Mouse (Mus musculus) limb, embryonic 10.5 days (tissue): ENCODE measurements at regions not wholly inside any gene's neighbourhood (a gene's known extent, or its start where the extent isn't known, plus 50 kb on each side); places are given as distances from the start of the nearest gene placed in this dataset.

Experiments used
- DNase-seq: peaks from one replicate; pipeline ENCODE4 v3.0.0-alpha.2; 2017; ENCODE audit warnings: low spot score
- H3K27ac ChIP-seq: fragments of 300-500 bp; sonication (generic); 2 replicates; pipeline ENCODE4 v1.5.1; 2016; ENCODE audit warnings: mild to moderate bottlenecking
- H3K27me3 ChIP-seq: fragments of 300-500 bp; sonication (generic); 2 replicates; pipeline ENCODE4 v1.6.1; 2016; ENCODE audit warnings: low read depth, mild to moderate bottlenecking; ENCODE audit not compliant: poor library complexity, severe bottlenecking
- H3K36me3 ChIP-seq: fragments of 300-500 bp; sonication (generic); 2 replicates; pipeline ENCODE4 v1.6.1; 2016; ENCODE audit warnings: mild to moderate bottlenecking, moderate library complexity
- H3K4me1 ChIP-seq: fragments of 300-500 bp; sonication (generic); 2 replicates; pipeline ENCODE4 v1.6.1; 2016
- H3K4me3 ChIP-seq: fragments of 300-500 bp; sonication (generic); 2 replicates; pipeline ENCODE4 v1.5.1; 2016; ENCODE audit warnings: mild to moderate bottlenecking, moderate library complexity
- H3K9me3 ChIP-seq: fragments of 300-500 bp; sonication (generic); replicated peaks from 2 replicates; pipeline ENCODE4 v1.6.1; 2016; ENCODE audit warnings: mild to moderate bottlenecking
- WGBS: fragments of 180-500 bp; shearing (Covaris S2); methylation state at CpG from one replicate; pipeline ENCODE4 v1.1.7; 2016; 5-methylcytosine and 5-hydroxymethylcytosine counted together

DNA sequence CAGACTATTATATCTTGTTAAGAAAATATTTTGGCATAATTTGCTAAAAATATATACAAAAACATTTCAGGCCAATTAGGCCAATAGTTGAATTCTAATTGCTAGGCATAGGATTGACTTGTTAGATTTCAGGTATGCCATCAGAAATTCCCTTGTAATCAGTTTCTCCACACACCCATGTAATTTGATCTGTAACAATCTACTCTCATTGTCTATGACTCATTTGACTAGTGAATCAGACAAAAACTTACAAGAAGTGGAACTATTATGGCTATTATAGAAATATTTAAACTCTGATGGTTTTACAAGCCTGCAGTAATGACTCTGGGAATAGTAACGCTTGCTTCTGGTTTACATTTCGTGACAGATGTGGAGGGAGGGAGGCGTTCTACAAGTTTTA is 338.9 kb upstream of the Ptbp2 start:
- no peak overlapping the region for H3K4me3 ChIP-seq

DNA sequence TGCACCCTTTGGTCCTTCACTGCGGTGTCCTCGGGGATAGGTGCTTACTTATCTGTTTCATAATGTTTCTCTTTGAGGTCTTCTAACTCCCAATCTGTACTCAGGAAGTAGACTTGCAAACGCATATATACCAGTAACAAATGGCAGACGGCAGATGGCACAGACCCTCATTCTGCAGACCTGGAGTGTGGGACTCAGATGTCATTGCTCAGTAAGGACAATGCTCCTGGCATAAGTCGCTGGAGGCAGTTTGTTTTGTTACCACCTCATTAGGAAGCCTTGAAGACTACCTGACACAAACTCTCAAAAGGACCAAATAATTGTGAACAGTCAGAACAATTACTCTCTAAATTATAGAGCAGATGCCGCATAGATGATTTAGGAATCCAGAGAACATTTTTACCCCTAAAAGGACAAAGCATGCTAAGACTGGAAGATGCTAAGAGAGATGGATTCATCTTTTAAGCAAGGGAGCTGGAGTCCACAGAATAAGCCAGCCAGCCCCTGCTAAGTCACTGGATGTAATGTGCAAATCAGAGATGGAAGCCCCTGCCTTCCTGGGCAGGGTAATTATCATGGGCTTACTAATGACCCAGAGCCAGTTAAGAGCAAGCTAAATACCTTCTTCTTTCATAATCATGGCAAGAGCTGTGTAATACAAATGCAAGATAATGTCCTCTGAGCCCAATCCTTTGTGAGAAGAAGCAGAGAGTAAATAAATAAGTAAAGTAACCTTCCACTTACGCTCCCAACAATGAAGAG is 299.1 kb upstream of the Ptbp2 start:
- no peak overlapping the region for H3K27ac ChIP-seq
- H3K36me3 ChIP-seq, result no peaks in the 10 kb centered on the region
- 70% methylated on average over 7 of the region's 7 CpGs for whole genome bisulfite sequencing
- H3K27me3 ChIP-seq, result no peaks in the 10 kb centered on the region
- DNase-seq, result no peak
- H3K9me3 ChIP-seq, result no peaks in the 10 kb centered on the region
- no peak overlapping the region for H3K4me3 ChIP-seq
- no peaks in the 10 kb centered on the region for H3K4me1 ChIP-seq

More for the DNA sequence above, 338.9 kb upstream of the Ptbp2 start:
- Histone ChIP-seq H3K36me3 (no peaks in the 10 kb centered on the region), H3K9me3 (no peaks in the 10 kb centered on the region), H3K27me3 (no peaks in the 10 kb centered on the region), H3K27ac (no peak overlapping the region), H3K4me1 (no peaks in the 10 kb centered on the region)
- WGBS, result 92% methylated on average over 3 of the region's 3 CpGs
- no peak for DNase-seq

DNA sequence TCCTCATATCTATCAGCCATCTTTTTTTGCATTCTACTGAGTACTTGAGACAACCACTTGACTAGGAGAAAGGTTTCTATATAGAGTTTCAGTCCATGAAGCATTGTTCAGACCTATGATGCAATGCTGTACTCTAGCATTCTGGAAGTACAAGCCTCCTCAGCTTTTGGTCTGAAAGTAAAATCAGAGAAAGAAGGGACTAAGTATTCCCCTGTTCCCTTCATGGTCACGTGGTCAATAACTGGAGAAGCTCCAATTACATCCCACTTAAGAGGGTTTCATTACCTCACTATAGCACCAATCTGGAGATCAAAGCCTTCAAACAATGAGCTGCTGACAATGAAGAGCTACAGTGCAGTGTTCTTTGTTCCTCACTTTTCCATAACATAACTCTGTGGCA is 289.3 kb upstream of the Ptbp2 start:
- DNase-seq, result no peak
- Histone ChIP-seq H3K27ac (no peak overlapping the region), H3K36me3 (no peaks in the 10 kb centered on the region), H3K4me1 (no peaks in the 10 kb centered on the region), H3K27me3 (no peaks in the 10 kb centered on the region), H3K4me3 (no peak overlapping the region), H3K9me3 (no peaks in the 10 kb centered on the region)
- 13% methylated on average over 1 of the region's 1 CpGs for WGBS

DNA sequence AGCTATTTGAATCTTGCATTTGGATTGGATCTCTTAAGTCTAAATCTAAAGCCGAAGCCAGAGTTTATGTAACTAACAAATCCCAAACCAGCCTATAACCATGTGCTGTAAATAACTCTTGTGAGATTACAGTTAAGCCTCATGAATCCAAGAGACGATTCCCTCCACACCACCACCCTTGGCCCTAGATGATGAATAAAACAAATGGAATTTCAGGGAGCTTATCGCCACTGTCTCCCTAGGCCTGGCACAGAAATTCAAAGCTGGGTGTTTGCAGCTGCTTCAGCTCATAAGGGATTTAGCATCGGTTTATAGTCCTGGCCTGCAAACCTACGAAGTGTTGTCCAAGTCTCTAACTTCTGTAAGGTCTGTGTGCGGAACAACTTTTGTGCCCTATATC is 281.4 kb upstream of the Ptbp2 start:
- no peak for DNase-seq
- WGBS, result 94% methylated on average over 6 of the region's 6 CpGs

DNA sequence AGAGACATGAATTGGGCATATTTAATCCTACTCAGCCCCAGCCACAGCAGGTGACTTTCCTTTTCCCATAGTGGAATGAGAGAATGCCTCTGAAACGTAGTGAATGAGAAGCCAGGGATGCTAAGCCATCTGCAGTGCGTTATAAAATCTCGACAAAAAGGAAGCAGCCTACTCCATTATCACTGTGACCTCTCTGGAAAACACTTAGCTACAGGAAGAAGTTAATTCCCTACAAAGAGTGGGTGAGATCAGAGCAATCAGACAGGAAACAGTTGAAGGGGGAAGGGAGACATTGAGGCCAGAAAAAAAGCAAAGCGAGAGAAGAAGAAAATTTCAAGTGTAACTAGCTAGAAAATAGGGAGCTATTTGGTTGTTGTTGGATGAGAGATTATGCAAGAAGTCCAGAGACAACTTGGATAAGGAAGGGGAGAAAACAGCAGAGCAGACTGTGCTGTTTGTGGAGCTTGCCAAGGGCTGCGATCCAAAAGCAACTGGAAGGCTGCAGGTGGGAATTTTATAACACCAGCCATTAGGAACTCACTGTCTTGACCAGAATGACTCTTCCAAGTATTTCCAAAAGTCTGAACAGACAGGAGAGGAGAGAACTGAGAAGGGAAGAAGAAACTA is 280.7 kb upstream of the Ptbp2 start:
- H3K9me3 ChIP-seq, result no peaks in the 10 kb centered on the region
- WGBS, result 21% methylated on average over 5 of the region's 5 CpGs
- no peak overlapping the region for H3K4me3 ChIP-seq
- no peak overlapping the region for H3K27ac ChIP-seq
- H3K27me3 ChIP-seq, result no peaks in the 10 kb centered on the region
- peaks cover 7% of the 10 kb centered on the region for H3K4me1 ChIP-seq
- DNase-seq, result no peak
- no peaks in the 10 kb centered on the region for H3K36me3 ChIP-seq

More for the DNA sequence above, 281.4 kb upstream of the Ptbp2 start:
- H3K27ac ChIP-seq, result no peak overlapping the region
- H3K36me3 ChIP-seq, result no peaks in the 10 kb centered on the region
- H3K4me1 ChIP-seq, result peaks cover 7% of the 10 kb centered on the region
- no peaks in the 10 kb centered on the region for H3K9me3 ChIP-seq
- no peaks in the 10 kb centered on the region for H3K27me3 ChIP-seq
- H3K4me3 ChIP-seq, result no peak overlapping the region

DNA sequence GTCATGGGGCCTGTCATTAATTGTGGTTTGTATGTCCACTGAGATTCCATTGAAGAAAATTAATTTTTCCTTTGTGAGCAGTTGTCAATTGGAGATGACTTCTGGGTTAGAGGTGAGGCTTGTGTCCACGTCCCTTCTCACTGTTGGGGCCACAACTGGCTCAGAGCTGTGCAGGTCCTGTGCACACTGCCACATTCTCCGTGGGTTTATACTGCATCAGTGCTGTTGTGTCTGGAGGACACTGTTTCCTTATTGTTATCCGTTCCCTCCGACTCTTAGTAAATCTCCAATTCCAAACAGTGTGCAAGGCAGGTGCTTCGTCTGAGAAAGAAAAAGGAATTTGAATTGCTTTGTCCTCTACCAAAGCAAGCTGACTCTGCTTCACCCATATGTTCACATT is 278.0 kb upstream of the Ptbp2 start:
- H3K9me3 ChIP-seq, result no peaks in the 10 kb centered on the region
- H3K36me3 ChIP-seq, result no peaks in the 10 kb centered on the region
- 88% methylated on average over 5 of the region's 5 CpGs for WGBS
- H3K4me3 ChIP-seq, result no peak overlapping the region
- H3K4me1 ChIP-seq, result peaks cover 7% of the 10 kb centered on the region
- DNase-seq, result no peak
- no peak overlapping the region for H3K27ac ChIP-seq
- no peaks in the 10 kb centered on the region for H3K27me3 ChIP-seq

DNA sequence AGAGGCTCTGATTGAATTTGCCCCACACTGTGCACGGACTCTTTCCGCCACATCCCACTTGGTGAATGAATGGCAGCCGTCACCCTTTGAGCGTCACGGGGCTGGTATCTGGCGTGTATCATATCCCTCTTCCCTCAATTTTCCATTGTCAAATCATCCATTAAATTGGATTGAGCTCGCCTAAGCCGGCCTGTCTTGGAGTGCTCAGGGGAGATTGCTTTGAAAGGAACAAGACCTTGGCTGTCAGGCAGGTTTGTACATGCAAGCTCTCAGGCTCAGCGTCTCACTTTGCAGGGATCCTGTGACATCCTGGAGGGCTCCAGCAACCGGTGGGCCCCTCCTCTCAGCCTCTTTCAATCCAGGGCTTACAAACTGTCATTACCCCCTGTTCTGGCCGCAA is 275.7 kb upstream of the Ptbp2 start:
- Histone ChIP-seq H3K27ac (no peak overlapping the region), H3K36me3 (no peaks in the 10 kb centered on the region), H3K4me1 (peaks cover 10% of the 10 kb centered on the region), H3K27me3 (no peaks in the 10 kb centered on the region), H3K9me3 (no peaks in the 10 kb centered on the region), H3K4me3 (no peak overlapping the region)
- no peak for DNase-seq
- WGBS, result 56% methylated on average over 11 of the region's 11 CpGs

DNA sequence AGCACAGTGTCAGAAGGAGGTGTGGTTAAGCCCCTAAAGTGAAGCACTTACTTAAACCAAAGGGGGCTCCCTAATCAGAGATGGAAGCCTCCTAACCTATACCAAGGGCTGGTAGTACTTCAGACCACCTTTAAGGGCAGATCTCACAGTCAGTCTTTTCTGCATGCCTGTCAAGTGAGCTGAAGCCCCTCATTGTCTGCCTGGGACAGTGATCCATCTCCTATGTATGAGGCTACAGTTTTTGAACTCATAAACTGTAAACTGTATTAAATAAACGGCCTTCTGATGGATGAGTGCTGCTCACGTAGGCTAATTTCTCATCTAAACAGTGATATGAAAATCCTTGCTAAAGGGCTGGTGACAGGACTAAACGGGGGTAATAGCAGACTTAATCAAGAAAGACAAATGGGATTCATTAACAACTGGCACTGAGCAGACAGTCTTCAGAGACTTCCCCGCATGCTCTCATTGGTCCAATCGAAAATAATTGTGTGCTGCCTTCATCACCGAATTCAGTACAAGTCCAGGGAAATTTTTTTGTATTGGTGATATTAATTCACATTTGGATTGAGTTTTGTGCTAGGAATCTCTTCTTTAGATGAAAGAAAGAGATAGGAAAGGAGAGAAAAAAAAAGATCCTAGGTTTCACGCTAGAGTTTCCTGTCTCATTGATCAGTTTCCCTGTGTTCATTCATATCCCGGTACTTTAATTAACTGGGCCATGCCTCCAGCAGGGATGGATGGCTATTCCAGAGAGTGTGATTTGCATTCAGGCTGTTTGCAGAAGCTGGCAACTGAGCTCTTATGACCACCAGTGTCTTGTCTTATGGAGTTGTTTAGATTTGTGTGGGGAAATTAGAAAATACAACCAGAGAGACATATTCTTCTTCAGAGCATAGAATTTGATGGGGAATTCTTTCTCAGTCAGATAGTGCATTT is 271.2 kb upstream of the Ptbp2 start:
- Histone ChIP-seq H3K4me3 (no peak overlapping the region), H3K9me3 (no peaks in the 10 kb centered on the region), H3K27ac (no peak overlapping the region), H3K4me1 (0 out of 2 replicates have a peak, but pooled peaks cover 5% of the 10 kb centered on the region), H3K27me3 (no peaks in the 10 kb centered on the region), H3K36me3 (no peaks in the 10 kb centered on the region)
- no peak for DNase-seq
- 54% methylated on average over 8 of the region's 8 CpGs for WGBS

DNA sequence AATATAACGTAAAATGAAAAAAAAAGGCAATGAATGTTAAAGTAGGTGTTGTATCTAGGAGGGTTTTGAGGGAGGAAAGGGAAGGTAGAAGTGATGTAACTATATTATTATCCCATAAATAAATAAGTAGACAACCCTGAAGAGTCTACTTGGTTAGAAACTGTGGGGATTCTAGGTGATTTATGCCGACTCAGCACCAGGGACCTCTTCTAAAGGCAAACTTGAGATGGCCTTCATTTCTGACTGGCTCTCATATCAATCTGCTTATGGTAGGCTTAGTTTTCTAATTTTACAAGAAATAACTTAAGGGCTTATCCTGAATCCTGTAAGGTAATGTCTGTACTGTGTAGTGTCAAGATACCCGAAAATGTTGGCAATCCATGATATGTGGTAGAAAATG is 263.0 kb upstream of the Ptbp2 start:
- H3K4me1 ChIP-seq, result no peaks in the 10 kb centered on the region
- WGBS, result 92% methylated on average over 3 of the region's 3 CpGs
- no peaks in the 10 kb centered on the region for H3K36me3 ChIP-seq
- H3K9me3 ChIP-seq, result no peaks in the 10 kb centered on the region
- H3K27ac ChIP-seq, result no peak overlapping the region
- DNase-seq, result no peak
- no peak overlapping the region for H3K4me3 ChIP-seq
- no peaks in the 10 kb centered on the region for H3K27me3 ChIP-seq

DNA sequence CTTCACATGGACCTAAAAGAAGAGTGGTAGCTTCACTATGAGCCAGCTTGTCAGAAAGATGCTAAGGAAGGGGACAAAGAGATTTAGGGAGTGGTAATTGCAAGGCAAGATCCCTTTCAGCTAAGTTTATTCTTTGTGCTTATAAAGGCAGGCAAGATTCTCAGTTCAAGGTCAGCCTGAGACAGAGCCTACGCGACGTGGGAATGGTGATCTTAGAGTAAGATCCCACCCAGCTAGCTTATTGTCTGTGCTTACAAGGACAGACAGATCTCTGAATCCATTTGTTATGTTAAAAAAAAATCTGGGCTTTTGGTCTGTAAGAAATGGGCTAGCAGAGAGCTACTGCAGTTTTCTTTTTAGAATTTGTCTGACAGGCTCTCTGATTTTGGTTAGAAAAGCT is 253.3 kb upstream of the Ptbp2 start:
- no peaks in the 10 kb centered on the region for H3K36me3 ChIP-seq
- H3K27me3 ChIP-seq, result no peaks in the 10 kb centered on the region
- no peaks in the 10 kb centered on the region for H3K9me3 ChIP-seq
- H3K4me1 ChIP-seq, result no peaks in the 10 kb centered on the region
- no peak overlapping the region for H3K4me3 ChIP-seq
- no peak for DNase-seq
- 94% methylated on average over 3 of the region's 3 CpGs for WGBS
- H3K27ac ChIP-seq, result no peak overlapping the region

DNA sequence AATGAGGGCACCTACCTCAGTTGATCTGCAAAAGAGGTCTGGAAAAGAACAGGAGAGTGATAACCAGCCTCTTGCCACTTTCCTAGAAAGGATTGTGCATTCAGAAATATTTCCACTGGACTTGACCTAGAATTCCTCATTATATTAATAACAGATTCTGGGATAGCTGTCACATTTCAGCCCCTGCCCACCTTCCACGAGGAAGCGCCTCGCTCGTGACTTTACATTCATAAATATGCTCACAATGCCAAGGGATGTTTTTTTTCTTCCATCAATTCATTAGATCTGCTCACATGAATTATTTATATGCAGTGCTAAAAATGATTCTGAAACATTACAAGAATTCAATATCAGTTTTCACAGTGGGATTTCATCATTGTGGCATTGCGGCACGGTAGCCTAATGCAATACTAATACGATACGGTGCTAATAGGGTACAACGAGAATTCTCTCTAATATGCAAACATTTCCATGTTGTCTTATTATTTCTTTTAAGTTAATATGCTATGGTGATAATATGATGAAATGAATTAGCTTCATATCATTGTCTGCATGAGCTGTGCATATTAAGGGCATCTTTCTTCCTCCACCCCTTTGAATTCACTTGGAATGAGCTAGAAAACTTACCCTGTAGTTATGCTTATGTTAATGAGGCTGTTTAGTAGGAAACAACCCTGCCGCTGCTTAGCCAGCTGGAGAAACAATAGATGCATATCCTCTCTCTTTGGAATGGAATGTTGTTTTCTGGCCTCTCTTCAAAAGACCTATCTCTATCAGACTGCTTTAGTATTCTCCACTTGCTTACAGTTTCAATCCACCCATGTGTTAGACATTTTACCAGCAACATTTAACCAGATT is 235.8 kb upstream of the Ptbp2 start:
- H3K4me1 ChIP-seq, result no peaks in the 10 kb centered on the region
- H3K9me3 ChIP-seq, result no peaks in the 10 kb centered on the region
- WGBS, result 95% methylated on average over 10 of the region's 10 CpGs
- no peak for DNase-seq
- H3K36me3 ChIP-seq, result no peaks in the 10 kb centered on the region
- H3K27me3 ChIP-seq, result no peaks in the 10 kb centered on the region
- no peak overlapping the region for H3K4me3 ChIP-seq
- no peak overlapping the region for H3K27ac ChIP-seq

DNA sequence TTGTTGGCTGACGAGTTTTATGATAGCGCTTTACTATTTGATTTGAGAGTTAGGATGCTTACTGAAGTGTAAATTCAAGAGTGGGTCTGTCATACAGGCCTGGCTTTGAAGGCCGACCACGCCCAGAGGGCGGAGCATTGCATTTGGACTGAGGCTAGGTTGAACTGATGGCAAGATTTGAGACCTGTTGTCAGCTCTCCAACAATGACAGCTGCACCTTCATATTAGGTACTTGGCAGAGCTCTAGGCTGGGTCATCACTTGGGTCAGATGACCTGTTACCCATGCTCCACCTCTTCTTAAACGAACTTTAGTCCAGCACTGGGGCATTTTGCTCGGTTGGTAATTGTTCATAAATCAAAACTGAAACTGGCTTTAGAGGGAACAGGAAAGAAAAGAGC is 231.1 kb upstream of the Ptbp2 start:
- Histone ChIP-seq H3K4me3 (no peak overlapping the region), H3K9me3 (no peaks in the 10 kb centered on the region), H3K4me1 (no peaks in the 10 kb centered on the region), H3K36me3 (no peaks in the 10 kb centered on the region), H3K27me3 (no peaks in the 10 kb centered on the region), H3K27ac (no peak overlapping the region)
- no peak for DNase-seq
- WGBS, result 88% methylated on average over 7 of the region's 7 CpGs
